Mouse (Mus musculus): ENCODE results near the gene Mcf2l. TPM values are rescaled to one million over a fixed set of nuclear protein-coding genes. Genes with fewer than 3 reads are reported as not detected.

Mcf2l gene
- polyA plus RNA-seq, 3 experiments from 2014 or later: 0.51 TPM; not detected in 2

GRCm38 (mm10) chr8:12996831-12997275 is 123.2 kb downstream of the Mcf2l start:
- no peak for ATAC-seq

DNA sequence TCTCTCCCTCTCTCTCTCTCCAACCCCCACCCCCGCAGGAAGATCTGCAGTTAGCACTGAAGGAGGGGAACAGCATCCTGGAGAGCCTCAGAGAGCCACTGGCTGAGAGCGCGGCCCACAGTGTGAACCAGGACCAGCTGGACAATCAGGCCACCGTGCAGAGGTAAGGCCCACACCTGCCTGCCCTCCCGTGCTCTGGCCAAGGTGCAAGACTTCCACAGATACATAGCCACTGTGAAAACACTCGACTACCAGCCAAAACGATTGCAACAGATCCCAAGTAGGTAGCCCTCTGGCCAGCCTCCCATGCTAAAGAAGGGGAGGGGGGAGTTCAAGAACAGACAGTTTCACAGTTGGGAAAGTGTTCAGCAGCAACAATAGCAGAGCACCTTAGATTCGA is 124.7 kb downstream of the Mcf2l start:
- ATAC-seq: no peak

- no peak for ATAC-seq
These were observed 126.2 kb downstream of the Mcf2l start for GRCm38 (mm10) chr8:12999793-13000192.

GRCm38 (mm10) chr8:13007458-13007857 is 133.9 kb downstream of the Mcf2l start:
- ATAC-seq: no peak

DNA sequence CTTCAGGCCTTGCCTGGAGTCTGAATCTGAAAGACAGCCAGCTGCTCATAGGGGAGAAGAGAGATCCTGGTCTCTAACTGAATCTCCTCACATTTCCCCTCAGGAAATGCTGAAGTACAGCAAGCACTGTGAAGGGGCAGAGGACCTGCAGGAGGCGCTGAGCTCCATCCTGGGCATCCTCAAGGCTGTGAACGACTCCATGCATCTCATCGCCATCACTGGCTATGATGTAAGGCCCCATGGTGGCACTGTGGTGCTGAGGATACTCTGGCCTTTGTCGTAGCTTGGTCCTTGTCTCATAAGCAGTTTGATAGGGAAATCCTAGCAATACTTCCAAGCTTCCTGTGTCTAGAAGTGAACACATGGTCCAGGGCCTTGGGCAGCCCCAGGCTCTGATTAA is 136.7 kb downstream of the Mcf2l start:
- no peak for ATAC-seq

DNA sequence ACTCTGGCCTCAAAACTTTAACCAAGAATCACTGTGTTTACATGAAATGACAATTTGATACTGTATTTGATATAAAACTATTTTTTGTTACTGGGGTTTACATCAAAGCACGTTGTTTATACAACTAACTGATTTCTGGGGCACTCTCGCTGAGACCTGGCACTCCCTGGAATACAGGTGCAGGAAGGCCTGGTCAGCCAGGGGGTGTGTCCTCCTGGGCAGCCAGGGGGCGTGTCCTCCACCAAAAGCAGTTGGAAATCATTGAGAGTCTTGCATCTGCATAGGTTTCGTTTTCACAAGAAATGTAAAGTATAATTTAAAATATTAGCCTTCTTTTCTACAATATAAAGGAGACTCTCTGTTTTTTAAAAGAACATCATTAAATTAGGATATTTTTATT is 146.0 kb downstream of the Mcf2l start:
- no peak for ATAC-seq

DNA sequence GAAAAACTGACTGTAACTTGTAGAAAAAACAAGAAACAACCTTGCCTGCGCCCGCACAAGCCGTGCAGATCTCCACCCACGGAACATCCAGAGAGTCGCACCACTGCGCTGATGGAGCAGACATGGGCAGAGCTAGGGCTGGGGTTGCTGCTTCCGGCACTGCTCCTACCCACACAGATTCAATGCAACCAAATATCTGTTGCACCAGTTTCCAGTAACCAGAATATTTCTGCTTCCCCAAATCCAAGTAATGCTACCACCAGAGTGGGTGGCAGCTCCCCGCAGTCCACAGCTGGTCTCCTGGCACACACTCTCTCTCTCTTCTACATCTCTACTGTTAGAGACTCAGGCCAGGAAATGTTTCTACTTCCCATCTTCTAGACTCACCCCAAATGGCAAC is 148.2 kb downstream of the Mcf2l start:
- no peak for ATAC-seq

GRCm38 (mm10) chr8:13025487-13026224 is 152.1 kb downstream of the Mcf2l start, which contains the start of gene F7:
Gene F7 (plus strand): TSS chr8:13026034.
- ATAC-seq: no peak

DNA sequence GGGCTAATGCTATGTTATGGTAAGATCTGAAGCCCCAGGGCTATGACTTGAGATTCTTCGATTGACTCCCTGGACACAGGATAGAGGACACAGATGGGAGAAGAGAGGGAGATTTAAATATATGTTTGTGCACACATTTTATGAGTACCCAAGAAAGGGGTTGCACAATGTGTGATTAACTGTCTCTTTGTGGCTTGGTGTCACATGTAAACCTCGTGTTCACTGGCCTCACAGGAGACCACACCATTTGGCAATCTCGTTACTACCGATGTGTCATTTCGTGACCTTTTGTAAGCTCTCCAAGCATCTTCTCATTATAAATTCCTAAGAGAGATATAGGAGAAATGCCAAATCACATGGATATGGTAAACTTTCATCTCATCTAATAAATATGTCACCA is 154.0 kb downstream of the Mcf2l start:
- no peak for ATAC-seq

DNA sequence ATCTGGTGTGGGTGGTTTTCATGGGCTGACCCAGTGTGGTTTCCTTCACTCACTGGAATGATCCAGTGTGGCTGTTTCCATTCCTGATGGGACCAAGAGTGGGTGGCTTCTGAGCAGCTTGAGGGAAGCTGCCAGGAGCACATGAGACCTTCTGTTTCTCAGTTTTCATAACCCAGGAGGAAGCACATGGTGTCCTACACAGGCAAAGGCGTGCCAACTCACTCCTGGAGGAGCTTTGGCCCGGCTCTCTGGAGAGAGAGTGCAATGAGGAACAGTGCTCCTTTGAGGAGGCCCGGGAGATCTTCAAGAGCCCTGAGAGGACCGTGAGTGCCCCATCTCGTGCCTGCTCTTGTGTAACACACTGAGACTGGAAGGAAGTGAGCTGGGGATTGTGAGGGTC is 154.9 kb downstream of the Mcf2l start:
- no peak for ATAC-seq

GRCm38 (mm10) chr8:13036346-13036812 is 162.8 kb downstream of the Mcf2l start:
- ATAC-seq: no peak

GRCm38 (mm10) chr8:13037015-13037414 is 163.4 kb downstream of the Mcf2l start, which contains the start of gene F10:
Gene F10 (plus strand): TSS chr8:13037308.
- no peak for ATAC-seq

- ATAC-seq: no peak
These were observed 164.0 kb downstream of the Mcf2l start for GRCm38 (mm10) chr8:13037569-13037968.

- no peak for ATAC-seq
These were observed 165.4 kb downstream of the Mcf2l start for GRCm38 (mm10) chr8:13039054-13039453.

DNA sequence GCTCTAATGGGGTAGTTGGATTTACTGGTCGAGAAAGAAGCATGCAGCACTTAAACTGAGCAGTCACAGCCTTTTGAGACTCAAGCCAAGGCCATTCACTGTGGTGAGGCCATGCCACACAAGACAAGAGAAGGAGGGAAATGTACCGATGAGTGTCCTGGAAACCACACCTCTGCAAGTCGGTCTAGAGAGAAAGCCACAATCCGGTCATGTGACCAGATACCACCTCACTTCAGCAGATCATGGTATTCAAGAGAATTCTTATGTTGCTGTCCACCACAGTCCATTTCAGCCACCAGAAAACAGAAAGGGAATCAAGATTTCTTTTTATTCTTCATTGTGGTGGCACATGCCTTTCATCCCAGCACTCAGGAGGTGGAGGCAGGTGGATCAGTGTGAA is 167.9 kb downstream of the Mcf2l start:
- ATAC-seq: no peak

GRCm38 (mm10) chr8:13047652-13048051 is 174.0 kb downstream of the Mcf2l start:
- ATAC-seq: no peak

GRCm38 (mm10) chr8:13050550-13050949 is 176.9 kb downstream of the Mcf2l start:
- ATAC-seq: no peak

GRCm38 (mm10) chr8:13057351-13057750 is 183.7 kb downstream of the Mcf2l start:
- ATAC-seq: no peak

- no peak for ATAC-seq
These were observed 187.0 kb downstream of the Mcf2l start, which contains the start of gene Proz for GRCm38 (mm10) chr8:13060441-13061150. Gene Proz (plus strand): TSS chr8:13060914.

DNA sequence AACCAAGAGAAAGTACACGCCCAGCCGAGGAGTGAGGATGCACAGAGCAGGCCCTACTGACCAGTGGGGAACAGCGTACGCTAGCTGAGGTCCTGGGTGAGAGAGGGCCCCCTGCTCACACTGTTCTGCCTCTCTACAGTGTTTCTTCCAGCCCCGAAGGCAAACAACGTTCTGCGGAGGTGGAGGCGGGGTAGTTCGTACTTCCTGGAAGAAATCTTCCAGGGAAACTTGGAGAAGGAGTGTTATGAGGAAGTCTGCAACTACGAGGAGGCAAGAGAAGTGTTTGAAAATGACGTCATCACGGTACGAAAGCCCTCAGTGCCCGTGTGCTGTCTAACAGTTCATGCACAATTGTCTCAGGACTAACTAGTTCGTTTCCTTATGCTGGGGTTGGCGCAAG is 189.5 kb downstream of the Mcf2l start:
- ATAC-seq: no peak
